Mouse (Mus musculus) CH12.LX (cell line): ENCODE measurements around the gene Ctc1. TPM values are rescaled to one million over a fixed set of nuclear protein-coding genes. Genes with fewer than 3 reads are reported as not detected.

Experiments
- DNase-seq: peaks from one replicate; pipeline ENCODE4 v3.0.0-alpha.2; 2013; ENCODE audit errors: extremely low read depth
- H3K27ac ChIP-seq: 2 replicates; pipeline ENCODE4 v1.5.1; 2012; ENCODE audit warnings: low read depth, mild to moderate bottlenecking, control low read depth, moderate library complexity; ENCODE audit not compliant: insufficient read depth
- H3K27me3 ChIP-seq: replicated peaks from 2 replicates; pipeline ENCODE3; 2012; ENCODE audit warnings: inconsistent platforms
- H3K36me3 ChIP-seq, 2 experiments: replicated peaks in 1 of 2; 2 replicates each; pipeline versions ENCODE3 to v1.6.1; 2012; ENCODE audit warnings: inconsistent platforms in 1 of 2, low read length in 1 of 2, mild to moderate bottlenecking in 1 of 2, mixed read lengths in 1 of 2, moderate library complexity in 1 of 2; ENCODE audit not compliant: control insufficient read depth in 1 of 2, insufficient read depth in 1 of 2
- H3K4me1 ChIP-seq, 2 experiments: 2 replicates each; pipeline ENCODE4 v1.6.1; 2012; ENCODE audit warnings: inconsistent platforms in 1 of 2, moderate library complexity in 1 of 2; ENCODE audit not compliant: insufficient read depth in 2 of 2, control insufficient read depth in 1 of 2
- H3K4me2 ChIP-seq: 2 replicates; pipeline ENCODE4 v1.6.1; 2012; ENCODE audit warnings: low read depth, mild to moderate bottlenecking, control low read depth; ENCODE audit not compliant: poor library complexity, insufficient read depth, severe bottlenecking
- H3K4me3 ChIP-seq, 3 experiments: fragments of 150-350 bp in 1 of 3; sonication (generic) in 1 of 3; replicated peaks in 1 of 3; 2 replicates each; pipeline versions ENCODE3 to v1.5.1; 2011 to 2012; ENCODE audit warnings: low read depth in 2 of 3, low read length in 2 of 3, mild to moderate bottlenecking in 2 of 3, moderate library complexity in 2 of 3, control low read depth in 1 of 3, improper control_type of control experiment in 1 of 3, inconsistent platforms in 1 of 3, mixed read lengths in 1 of 3; ENCODE audit not compliant: poor library complexity in 1 of 3
- H3K79me2 ChIP-seq: replicated peaks from 2 replicates; pipeline ENCODE4 v1.6.1; 2012; ENCODE audit warnings: mild to moderate bottlenecking, moderate library complexity; ENCODE audit not compliant: control insufficient read depth, poor library complexity, insufficient read depth, severe bottlenecking; ENCODE audit errors: extremely low read depth
- H3K9ac ChIP-seq: 2 replicates; pipeline ENCODE4 v1.6.1; 2012; ENCODE audit warnings: low read depth, mild to moderate bottlenecking, control low read depth, moderate library complexity; ENCODE audit not compliant: insufficient read depth
- H3K9me3 ChIP-seq: replicated peaks from 2 replicates; pipeline ENCODE3; 2012; ENCODE audit warnings: low read length, inconsistent platforms, mixed read lengths
- CTCF ChIP-seq, 2 experiments: IDR thresholded peaks in 1 of 2; conservative IDR thresholded peaks in 1 of 2; 2 replicates each; pipeline ENCODE4 v1.5.1; 2011 to 2012; ENCODE audit warnings: low read depth in 2 of 2, low read length in 2 of 2, improper control_type of control experiment in 1 of 2, inconsistent platforms in 1 of 2, mild to moderate bottlenecking in 1 of 2, moderate library complexity in 1 of 2
- ETS1 ChIP-seq: conservative IDR thresholded peaks from 2 replicates; pipeline ENCODE4 v1.6.1; 2012; ENCODE audit warnings: low read depth, mild to moderate bottlenecking, inconsistent platforms, low read length, improper control_type of control experiment, moderate library complexity
- HCFC1 ChIP-seq: IDR thresholded peaks from 2 replicates; pipeline ENCODE4 v1.6.1; 2012; ENCODE audit warnings: low read depth, mild to moderate bottlenecking, inconsistent platforms, low read length, improper control_type of control experiment
- IRF4 ChIP-seq: IDR thresholded peaks from 2 replicates; pipeline ENCODE4 v1.6.1; 2014; ENCODE audit warnings: low read depth, mild to moderate bottlenecking, inconsistent platforms, low read length, improper control_type of control experiment
- JUND ChIP-seq: conservative IDR thresholded peaks from 2 replicates; pipeline ENCODE4 v1.6.1; 2011; ENCODE audit warnings: low read depth, low read length, improper control_type of control experiment
- MAFK ChIP-seq: IDR thresholded peaks from 2 replicates; pipeline ENCODE4 v1.6.1; 2011; ENCODE audit warnings: low read length, improper control_type of control experiment; ENCODE audit not compliant: insufficient replicate concordance
- MEF2A ChIP-seq: IDR thresholded peaks from 2 replicates; pipeline ENCODE4 v1.6.1; 2014; ENCODE audit warnings: low read depth, mild to moderate bottlenecking, inconsistent platforms, low read length, improper control_type of control experiment, borderline replicate concordance
- MXI1 ChIP-seq: IDR thresholded peaks from 2 replicates; pipeline ENCODE4 v1.6.1; 2011; ENCODE audit warnings: mild to moderate bottlenecking, low read depth, low read length, improper control_type of control experiment
- NRF1 ChIP-seq: IDR thresholded peaks from 2 replicates; pipeline ENCODE4 v1.6.1; 2014; ENCODE audit warnings: low read depth, mild to moderate bottlenecking, inconsistent platforms, low read length, improper control_type of control experiment, moderate library complexity
- PAX5 ChIP-seq: IDR thresholded peaks from 2 replicates; pipeline ENCODE4 v1.6.1; 2012; ENCODE audit warnings: low read length, inconsistent platforms, mixed read lengths
- POLR2AphosphoS2 ChIP-seq: IDR thresholded peaks from 2 replicates; pipeline ENCODE4 v1.6.1; 2011; ENCODE audit warnings: low read depth, low read length, improper control_type of control experiment
- SIN3A ChIP-seq: IDR thresholded peaks from 2 replicates; pipeline ENCODE4 v1.6.1; 2012; ENCODE audit warnings: low read length, improper control_type of control experiment, inconsistent platforms
- UBTF ChIP-seq: IDR thresholded peaks from 2 replicates; pipeline ENCODE4 v1.6.1; 2012; ENCODE audit warnings: low read depth, mild to moderate bottlenecking, inconsistent platforms, low read length, improper control_type of control experiment, moderate library complexity
- USF1 ChIP-seq: IDR thresholded peaks from 2 replicates; pipeline ENCODE4 v1.6.1; 2014; ENCODE audit warnings: low read depth, mild to moderate bottlenecking, inconsistent platforms, low read length, improper control_type of control experiment
- ZKSCAN1 ChIP-seq: IDR thresholded peaks from 2 replicates; pipeline ENCODE4 v1.6.1; 2012; ENCODE audit warnings: low read depth, inconsistent platforms, low read length, improper control_type of control experiment, borderline replicate concordance
- ZNF384 ChIP-seq: IDR thresholded peaks from 2 replicates; pipeline ENCODE4 v1.6.1; 2012; ENCODE audit warnings: low read depth, low read length, improper control_type of control experiment, inconsistent platforms
- dilution Hi-C: fragments of 300-500 bp; cut with MboI; formaldehyde crosslinking; loops from 2 replicates; pipeline ENCODE4 v1.14.3; 2020; ENCODE audit warnings: low sequenced_read_pairs; ENCODE audit not compliant: extremely low pct_unique_long_range_greater_than_20kb, extremely low pct_ligation_motif_present
- in situ Hi-C: fragments of 300-500 bp; cut with MboI; formaldehyde crosslinking; loops from 3 replicates; pipeline ENCODE4 v1.14.3; 2019; ENCODE audit warnings: low sequenced_read_pairs, low pct_ligation_motif_present, low pct_unique_long_range_greater_than_20kb, mixed read lengths
- polyA plus RNA-seq: library from polyadenylated mRNA; unstranded; fragments of >175 nt; gene quantifications from 2 replicates; pipeline ENCODE4 v1.2.1, GENCODE M21; 2012; ENCODE audit warnings: low read depth; ENCODE audit not compliant: insufficient read length
- total RNA-seq, 2 experiments: library from RNA; depleted of rRNA; stranded (reverse); fragments of 300-350 nt in 1 of 2; fragments of >200 nt in 1 of 2; gene quantifications; 2 replicates each; pipeline ENCODE4 v1.2.3; 2012 to 2014

Gene Ctc1
- total and polyA plus RNA-seq, 3 experiments, result 20.5 to 69.8 (median 44.8) TPM

DNA sequence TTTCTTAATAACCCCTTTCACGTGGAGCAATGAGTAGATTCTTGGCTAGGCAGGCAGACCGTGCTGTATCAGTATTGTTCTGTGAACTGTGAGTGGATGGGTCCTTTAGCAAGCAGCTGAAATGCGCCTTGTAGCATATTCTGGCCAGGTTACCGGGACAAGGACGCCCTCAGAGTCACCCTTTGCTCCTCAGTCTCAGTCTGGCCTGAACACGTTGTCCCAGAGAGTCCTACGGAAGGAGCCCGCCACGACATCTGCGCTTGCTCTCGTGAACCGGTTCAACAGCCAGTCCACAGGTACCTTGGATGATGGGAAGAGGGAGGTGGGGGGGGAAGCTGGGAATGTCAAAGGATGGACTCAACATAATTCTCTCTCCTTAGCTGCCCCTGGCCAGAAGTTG lies 31.9 kb downstream of the Ctc1 start:
- dilution Hi-C loops, result no loop called here
- in situ Hi-C loops, result no loop called here
- H3K4me2 ChIP-seq, result peak overlapping the region; percentile 93
- no peak overlapping the region for H3K27ac ChIP-seq
- no peak for DNase-seq
- H3K9me3 ChIP-seq, result no peaks in the 10 kb centered on the region
- TF ChIP-seq NRF1 (no peak), USF1 (no peak), PAX5 (no peak), POLR2AphosphoS2 (no peak)
- H3K4me3 ChIP-seq, result peak overlapping the region in 2 of 3 experiments; percentile 6 to 20
- peaks cover 55% of the 10 kb centered on the region for H3K79me2 ChIP-seq
- peaks cover 39 to 52% of the 10 kb centered on the region in 2 experiments for H3K36me3 ChIP-seq
- H3K4me1 ChIP-seq, result peaks cover 20 to 69% of the 10 kb centered on the region in 2 experiments
- H3K27me3 ChIP-seq, result no peaks in the 10 kb centered on the region
- peak overlapping the region; percentile 75; the same call in 1 of the 2 replicates for H3K9ac ChIP-seq

DNA sequence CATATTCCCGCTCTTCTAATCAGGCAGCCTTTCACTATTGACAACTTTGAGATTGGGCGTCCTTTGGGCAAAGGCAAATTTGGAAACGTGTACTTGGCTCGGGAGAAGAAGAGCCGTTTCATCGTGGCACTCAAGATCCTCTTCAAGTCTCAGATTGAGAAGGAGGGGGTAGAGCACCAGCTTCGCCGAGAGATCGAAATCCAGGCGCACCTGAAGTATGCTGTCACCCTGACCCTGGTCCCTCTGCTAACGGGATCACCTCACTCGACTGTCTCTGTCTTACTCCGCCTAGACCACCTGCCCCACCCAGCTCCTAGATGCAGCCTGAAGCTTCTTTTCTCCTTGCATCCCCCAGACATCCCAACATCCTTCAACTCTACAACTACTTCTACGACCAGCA lies 32.4 kb downstream of the Ctc1 start:
- TF ChIP-seq ZNF384, result no peak
- TF ChIP-seq UBTF, result no peak
- no peak for TF ChIP-seq PAX5
- no peak for TF ChIP-seq MAFK
- TF ChIP-seq SIN3A, result no peak
- no peak for TF ChIP-seq MEF2A
- TF ChIP-seq CTCF (conservative IDR thresholded peaks at IDR 0.05 in 1 of 2, IDR thresholded peaks at IDR 0.05 in 1 of 2; ENCODE audit: low read depth in 2 of 2, low read length in 2 of 2), result no peak
- TF ChIP-seq POLR2AphosphoS2, result no peak
- no peak for TF ChIP-seq MXI1
- TF ChIP-seq HCFC1, result no peak
- no peak for TF ChIP-seq ETS1
- TF ChIP-seq ZKSCAN1, result no peak
- no peak for TF ChIP-seq IRF4
- no peak for TF ChIP-seq JUND
- H3K27ac ChIP-seq, result no peak overlapping the region
- DNase-seq, result no peak
- dilution Hi-C loops, result no loop called here
- peaks cover 39 to 58% of the 10 kb centered on the region in 2 experiments for H3K36me3 ChIP-seq
- in situ Hi-C loops, result no loop called here
- H3K4me2 ChIP-seq, result no peak overlapping the region
- H3K9ac ChIP-seq, result no peak overlapping the region
- H3K4me3 ChIP-seq, result no peak overlapping the region
- H3K27me3 ChIP-seq, result no peaks in the 10 kb centered on the region
- peaks cover 20 to 69% of the 10 kb centered on the region in 2 experiments for H3K4me1 ChIP-seq
- H3K9me3 ChIP-seq, result no peaks in the 10 kb centered on the region
- H3K79me2 ChIP-seq, result peaks cover 55% of the 10 kb centered on the region
